Mouse (Mus musculus): ENCODE data around the gene Slc6a19. TPM values are rescaled to one million over a fixed set of nuclear protein-coding genes. Genes with fewer than 3 reads are reported as not detected.

The Slc6a19 gene
- polyA plus RNA-seq, 2 experiments, result 1.0 to 1.2 TPM

DNA sequence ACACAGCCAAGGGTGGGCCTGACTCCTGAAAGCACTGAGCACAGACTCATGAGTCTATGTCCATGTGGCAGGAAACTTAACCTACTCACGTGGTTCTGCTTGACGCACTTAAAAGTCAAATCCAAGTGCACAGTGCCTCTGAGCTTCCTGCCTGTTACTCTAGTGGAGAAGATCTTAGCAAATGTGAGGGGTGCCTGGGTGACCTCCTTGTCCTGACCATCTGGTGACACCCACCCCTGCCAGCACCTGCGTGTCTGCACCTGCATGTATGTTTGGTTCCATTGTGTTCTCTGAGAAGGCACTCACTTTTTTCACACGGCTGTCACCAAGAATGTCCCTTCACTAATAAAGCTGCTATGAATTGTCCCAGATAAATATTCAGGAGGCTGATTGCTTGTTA is 63.4 kb downstream of the Slc6a19 start:
- 69% methylated on average over 4 of the region's 4 CpGs for WGBS (ENCODE audit: insufficient replicate concordance)
- ATAC-seq (ENCODE audit: insufficient read depth), result no peak

DNA sequence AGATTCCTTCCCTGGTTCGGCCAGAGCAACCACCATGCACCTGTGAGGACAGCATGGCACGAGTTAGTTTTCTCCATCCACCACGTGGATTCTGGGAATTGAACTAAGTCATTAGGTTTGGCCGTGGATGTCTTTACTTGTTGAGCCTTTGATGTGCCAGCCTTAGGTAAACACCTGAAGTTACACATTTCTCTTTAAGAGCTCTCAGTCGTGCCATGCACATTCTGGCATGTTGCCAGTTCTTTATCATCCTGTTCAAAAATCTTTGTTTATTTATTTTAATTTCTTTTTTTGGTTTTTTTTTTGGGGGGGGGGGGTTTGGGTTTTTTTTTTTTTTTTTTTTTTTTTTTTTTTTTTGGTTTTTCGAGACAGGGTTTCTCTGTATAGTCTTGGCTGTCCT is 66.8 kb downstream of the Slc6a19 start:
- ATAC-seq (ENCODE audit: insufficient read depth), result no peak
- H3K4me3 ChIP-seq (ENCODE audit: insufficient read depth in 1 of 2, low read depth in 2 of 2, low read length in 2 of 2), result no peak overlapping the region
- no peaks in the 10 kb centered on the region for H3K9me3 ChIP-seq (ENCODE audit: control insufficient read depth, low read length)
- H3K36me3 ChIP-seq (replicated peaks; ENCODE audit: control insufficient read depth, insufficient read depth, low read depth), result no peaks in the 10 kb centered on the region
- 43% methylated on average over 6 of the region's 6 CpGs for WGBS (ENCODE audit: insufficient replicate concordance)
- no peak for TF ChIP-seq CTCF (IDR thresholded peaks at IDR 0.05; ENCODE audit: low read depth)
- no peak for TF ChIP-seq EP300 (IDR thresholded peaks at IDR 0.05; ENCODE audit: low read depth)
- DNase-seq (ENCODE audit: low read depth in 3 of 3, low spot score in 3 of 3), result no peak
- no peaks in the 10 kb centered on the region for H3K4me1 ChIP-seq (replicated peaks; ENCODE audit: control insufficient read depth in 2 of 2, insufficient read depth in 2 of 2, low read length in 1 of 2)
- no peak overlapping the region for H3K4me2 ChIP-seq (ENCODE audit: low read depth)
- no peak overlapping the region for H3K27ac ChIP-seq
- no peak overlapping the region for H3K9ac ChIP-seq (replicated peaks)
- H3K27me3 ChIP-seq (ENCODE audit: control insufficient read depth, insufficient read depth, low read length), result no peaks in the 10 kb centered on the region

More for the DNA sequence above, 63.4 kb downstream of the Slc6a19 start:
- DNase-seq (ENCODE audit: low read depth in 3 of 3, low spot score in 3 of 3), result no peak
- no peak overlapping the region for H3K4me3 ChIP-seq (ENCODE audit: insufficient read depth in 1 of 2, low read depth in 2 of 2, low read length in 2 of 2)
- TF ChIP-seq EP300 (IDR thresholded peaks at IDR 0.05; ENCODE audit: low read depth) (no peak), CTCF (IDR thresholded peaks at IDR 0.05; ENCODE audit: low read depth) (no peak)
- H3K4me2 ChIP-seq (ENCODE audit: low read depth), result no peak overlapping the region
- no peak overlapping the region for H3K27ac ChIP-seq
- no peaks in the 10 kb centered on the region for H3K36me3 ChIP-seq (replicated peaks; ENCODE audit: control insufficient read depth, insufficient read depth, low read depth)
- no peaks in the 10 kb centered on the region for H3K9me3 ChIP-seq (ENCODE audit: control insufficient read depth, low read length)
- H3K4me1 ChIP-seq (replicated peaks; ENCODE audit: control insufficient read depth in 2 of 2, insufficient read depth in 2 of 2, low read length in 1 of 2), result no peaks in the 10 kb centered on the region
- H3K9ac ChIP-seq (replicated peaks), result no peak overlapping the region
- H3K27me3 ChIP-seq (ENCODE audit: control insufficient read depth, insufficient read depth, low read length), result no peaks in the 10 kb centered on the region

DNA sequence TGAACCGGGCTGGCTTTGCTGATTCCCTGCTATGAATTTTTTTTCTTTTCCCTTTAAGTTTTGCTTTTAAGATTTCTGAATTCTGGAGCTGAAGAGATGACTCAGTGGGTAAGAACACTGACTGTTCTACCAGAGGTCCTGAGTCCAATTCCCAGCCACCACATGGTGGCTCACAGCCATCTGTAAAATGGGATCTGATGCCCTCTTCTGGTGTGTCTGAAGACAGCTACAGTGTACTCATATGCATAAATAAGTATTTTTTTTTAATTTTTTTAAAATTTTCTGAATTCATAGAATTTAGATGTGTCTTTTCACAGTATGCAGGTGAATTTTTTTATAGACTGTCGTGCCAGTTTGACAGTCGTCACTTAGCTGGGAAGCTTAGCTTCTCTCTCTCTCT is 72.8 kb downstream of the Slc6a19 start:
- no peak overlapping the region for H3K4me3 ChIP-seq (ENCODE audit: insufficient read depth in 1 of 2, low read depth in 2 of 2, low read length in 2 of 2)
- H3K4me1 ChIP-seq (replicated peaks; ENCODE audit: control insufficient read depth in 2 of 2, insufficient read depth in 2 of 2, low read length in 1 of 2), result peaks cover 0 to 7% of the 10 kb centered on the region in 2 experiments; a peak in 2 of 4 replicates
- ATAC-seq (ENCODE audit: insufficient read depth) (no peak), DNase-seq (ENCODE audit: low read depth in 3 of 3, low spot score in 3 of 3) (no peak)
- no peak overlapping the region for H3K4me2 ChIP-seq (ENCODE audit: low read depth)
- no peaks in the 10 kb centered on the region for H3K27me3 ChIP-seq (ENCODE audit: control insufficient read depth, insufficient read depth, low read length)
- H3K9ac ChIP-seq (replicated peaks), result no peak overlapping the region
- WGBS (ENCODE audit: insufficient replicate concordance), result 78% methylated on average over 3 of the region's 3 CpGs
- H3K27ac ChIP-seq, result no peak overlapping the region
- no peak for TF ChIP-seq CTCF (IDR thresholded peaks at IDR 0.05; ENCODE audit: low read depth)
- no peak for TF ChIP-seq EP300 (IDR thresholded peaks at IDR 0.05; ENCODE audit: low read depth)
- H3K9me3 ChIP-seq (ENCODE audit: control insufficient read depth, low read length), result no peaks in the 10 kb centered on the region
- H3K36me3 ChIP-seq (replicated peaks; ENCODE audit: control insufficient read depth, insufficient read depth, low read depth), result no peaks in the 10 kb centered on the region

Other genes with a start within 250 kb of the Slc6a19 start
- 49.5 and 61.0 TPM in 2 replicates for gene Lpcat1, start 237.7 kb downstream of the Slc6a19 start, polyA plus RNA-seq (2012; rRNA removed)
- 63.7 and 72.5 TPM in 2 replicates for gene Lpcat1, start 237.7 kb downstream of the Slc6a19 start, polyA plus RNA-seq (2014; fragmentation: Nextera tagmentation; extraction: Ambion mirVana)
- gene Slc6a3, start 168.1 kb downstream of the Slc6a19 start, polyA plus RNA-seq (2012; rRNA removed), result 0.59 and 0.63 TPM in 2 replicates
- 0.75 and 1.4 TPM in 2 replicates for gene Slc6a3, start 168.1 kb downstream of the Slc6a19 start, polyA plus RNA-seq (2014; fragmentation: Nextera tagmentation; extraction: Ambion mirVana)
- 53.1 and 57.7 TPM in 2 replicates for gene Clptm1l, start 100.9 kb downstream of the Slc6a19 start, polyA plus RNA-seq (2012; rRNA removed)
- 58.9 and 67.7 TPM in 2 replicates for gene Clptm1l, start 100.9 kb downstream of the Slc6a19 start, polyA plus RNA-seq (2014; fragmentation: Nextera tagmentation; extraction: Ambion mirVana)
- gene Tert, start 78.0 kb downstream of the Slc6a19 start, polyA plus RNA-seq (2012; rRNA removed), result 2.2 and 2.6 TPM in 2 replicates
- 0.47 and 0.62 TPM in 2 replicates for gene Tert, start 78.0 kb downstream of the Slc6a19 start, polyA plus RNA-seq (2014; fragmentation: Nextera tagmentation; extraction: Ambion mirVana)
- gene Slc6a18, start 26.8 kb downstream of the Slc6a19 start, polyA plus RNA-seq (2012; rRNA removed), result not detected in 2 replicates
- gene Slc6a18, start 26.8 kb downstream of the Slc6a19 start, polyA plus RNA-seq (2014; fragmentation: Nextera tagmentation; extraction: Ambion mirVana), result not detected in 2 replicates
- gene Slc12a7, start 28.2 kb upstream of the Slc6a19 start, polyA plus RNA-seq (2012; rRNA removed), result 9.2 and 9.9 TPM in 2 replicates
- 7.8 and 9.8 TPM in 2 replicates for gene Slc12a7, start 28.2 kb upstream of the Slc6a19 start, polyA plus RNA-seq (2014; fragmentation: Nextera tagmentation; extraction: Ambion mirVana)
- gene Nkd2, start 142.8 kb upstream of the Slc6a19 start, polyA plus RNA-seq (2012; rRNA removed), result 0.09 and 0.19 TPM in 2 replicates
- 0.09 and 0.15 TPM in 2 replicates for gene Nkd2, start 142.8 kb upstream of the Slc6a19 start, polyA plus RNA-seq (2014; fragmentation: Nextera tagmentation; extraction: Ambion mirVana)
- gene Trip13, start 232.9 kb upstream of the Slc6a19 start, polyA plus RNA-seq (2012; rRNA removed), result 6.9 and 11.5 TPM in 2 replicates
- 21.9 TPM in 2 replicates for gene Trip13, start 232.9 kb upstream of the Slc6a19 start, polyA plus RNA-seq (2014; fragmentation: Nextera tagmentation; extraction: Ambion mirVana)
- gene Brd9, start 232.9 kb upstream of the Slc6a19 start, polyA plus RNA-seq (2012; rRNA removed), result 14.4 and 16.7 TPM in 2 replicates
- 10.6 and 15.9 TPM in 2 replicates for gene Brd9, start 232.9 kb upstream of the Slc6a19 start, polyA plus RNA-seq (2014; fragmentation: Nextera tagmentation; extraction: Ambion mirVana)

Data from liver, embryonic 14.5 days (tissue).